In the genomic region with DNA sequence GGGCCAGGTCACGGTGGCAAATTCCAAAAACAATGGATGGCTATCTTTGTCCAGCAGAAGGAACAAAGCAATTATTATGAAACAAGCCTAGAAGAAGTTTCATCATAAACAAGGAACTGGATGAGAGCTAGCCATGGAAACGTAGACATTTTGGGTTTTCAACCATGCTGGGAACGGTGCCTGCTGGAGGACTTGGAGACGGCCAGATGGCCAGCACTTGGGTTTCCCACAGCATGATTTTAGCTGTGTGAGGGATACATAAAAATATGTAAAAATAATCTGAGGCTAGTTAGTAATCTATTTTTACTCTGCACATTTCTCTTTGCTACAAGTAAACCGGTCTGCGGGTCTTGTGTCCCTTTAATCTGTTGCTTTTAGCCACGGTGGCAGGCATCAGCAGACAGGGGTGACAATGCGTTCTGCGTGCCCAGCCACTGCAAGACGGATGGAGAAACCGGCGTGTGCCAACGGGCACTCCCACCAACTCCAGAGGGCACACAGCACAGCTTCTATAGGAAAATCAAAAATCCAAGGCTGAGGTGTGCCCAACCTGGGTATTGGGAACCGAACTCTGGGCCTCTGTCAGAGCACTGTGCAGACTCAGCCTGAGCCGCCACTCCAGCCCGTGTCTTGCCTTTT, we compare ENCODE assay signal across 15 mouse cellular contexts. TPM values are rescaled to one million over a fixed set of nuclear protein-coding genes. Genes with fewer than 3 reads are reported as not detected.
DNase-seq lines count a peak whose midpoint lies in the region; ATAC-seq lines count a peak whose summit lies in the region.
"Had no signal": no experiment of that assay in that cellular context is flagged by ENCODE, and none has a peak within 500 bp of the region (broad histone marks: within the 10 kb centered on the region; RNA-seq: fewer than 3 reads in every experiment).

No protein-coding gene starts in this region.

- H3K4me2 ChIP-seq in heart, embryonic 11.5 days, result no peak overlapping the region
- no peak overlapping the region for H3K4me2 ChIP-seq in liver, embryonic 11.5 days
- H3K4me2 ChIP-seq: embryonic facial prominence, embryonic 15.5 days; stomach, embryonic 15.5 days had no signal

- no peaks in the 10 kb centered on the region for H3K9me3 ChIP-seq in heart, embryonic 11.5 days (replicated peaks; ENCODE audit: control insufficient read depth, low read length)
- no peaks in the 10 kb centered on the region for H3K9me3 ChIP-seq in liver, embryonic 11.5 days (ENCODE audit: control insufficient read depth, low read length)
- H3K9me3 ChIP-seq: embryonic facial prominence, embryonic 15.5 days; limb, embryonic 10.5 days; megakaryocyte, embryonic 14.5 days; stomach, embryonic 15.5 days had no signal

- intact Hi-C loops in heart, postnatal 10 days (cut with DNase I), result no loop called here

- no peak overlapping the region for H3K9ac ChIP-seq in heart, embryonic 11.5 days (ENCODE audit: low read depth, low read length)
- no peak overlapping the region for H3K9ac ChIP-seq in liver, embryonic 11.5 days (ENCODE audit: low read depth, low read length)
- H3K9ac ChIP-seq: embryonic facial prominence, embryonic 15.5 days; stomach, embryonic 15.5 days had no signal

- no peak overlapping the region for H3K27ac ChIP-seq in heart, embryonic 11.5 days (ENCODE audit: low read depth, low read length)
- H3K27ac ChIP-seq in liver, embryonic 11.5 days (ENCODE audit: low read depth, low read length), result no peak overlapping the region
- H3K27ac ChIP-seq: embryonic facial prominence, embryonic 15.5 days; limb, embryonic 10.5 days; stomach, embryonic 15.5 days had no signal

- ATAC-seq in heart, embryonic 11.5 days (replicated peaks; ENCODE audit: insufficient number of reproducible peaks, low FRiP score, low TSS enrichment), result no peak
- ATAC-seq in liver, embryonic 11.5 days (replicated peaks; ENCODE audit: low FRiP score), result no peak
- ATAC-seq in monocyte, adult 5-6 weeks (replicated peaks; ENCODE audit: insufficient number of reproducible peaks, low FRiP score, low TSS enrichment, poor library complexity, severe bottlenecking), result no peak

- H3K27me3 ChIP-seq in heart, embryonic 11.5 days (ENCODE audit: control insufficient read depth, insufficient read depth, low read length), result no peaks in the 10 kb centered on the region
- H3K27me3 ChIP-seq in liver, embryonic 11.5 days (replicated peaks; ENCODE audit: control insufficient read depth, insufficient read depth, low read length), result no peaks in the 10 kb centered on the region
- H3K27me3 ChIP-seq: embryonic facial prominence, embryonic 15.5 days; megakaryocyte, embryonic 14.5 days; stomach, embryonic 15.5 days had no signal

- H3K36me3 ChIP-seq in heart, embryonic 11.5 days (ENCODE audit: control insufficient read depth, insufficient read depth, low read length), result no peaks in the 10 kb centered on the region
- H3K36me3 ChIP-seq in liver, embryonic 11.5 days (ENCODE audit: control insufficient read depth, insufficient read depth, low read length), result no peaks in the 10 kb centered on the region
- H3K36me3 ChIP-seq: embryonic facial prominence, embryonic 15.5 days; limb, embryonic 10.5 days; stomach, embryonic 15.5 days had no signal

- H3K4me3 ChIP-seq in heart, embryonic 11.5 days (ENCODE audit: low read depth, low read length), result no peak overlapping the region
- H3K4me3 ChIP-seq in liver, embryonic 11.5 days (ENCODE audit: low read depth, low read length), result no peak overlapping the region
- H3K4me3 ChIP-seq: embryonic facial prominence, embryonic 15.5 days; limb, embryonic 10.5 days; megakaryocyte, embryonic 14.5 days; stomach, embryonic 15.5 days had no signal

- 89% methylated on average over 16 of the region's 16 CpGs for WGBS in heart, embryonic 11.5 days (ENCODE audit: insufficient replicate concordance)
- WGBS in liver, embryonic 11.5 days, result 90% methylated on average over 16 of the region's 16 CpGs

- no peaks in the 10 kb centered on the region for H3K4me1 ChIP-seq in heart, embryonic 11.5 days (ENCODE audit: control insufficient read depth, insufficient read depth, low read length)
- no peaks in the 10 kb centered on the region for H3K4me1 ChIP-seq in liver, embryonic 11.5 days (replicated peaks; ENCODE audit: control insufficient read depth, insufficient read depth, low read length)
- H3K4me1 ChIP-seq: embryonic facial prominence, embryonic 15.5 days; limb, embryonic 10.5 days; stomach, embryonic 15.5 days had no signal

- DNase-seq in heart, postnatal 10 days, result peak; percentile 35 to 40
- peak; percentile 72 to 83 for DNase-seq in cerebellum, postnatal 14 days
- peak; percentile 38 to 55 for DNase-seq in layer of hippocampus, postnatal 36 days
- DNase-seq in right cerebral cortex, postnatal 4 days, result peak; percentile 75
- DNase-seq in liver, embryonic 11.5 days (ENCODE audit: low spot score), result no peak
- no peak for DNase-seq in urinary bladder, postnatal 25 days (ENCODE audit: low spot score)
- DNase-seq: gastrocnemius, postnatal 36 days; kidney, adult 8-10 months; lung, adult 18-20 months had no signal

RNA-seq across cellular contexts. Expression of a gene that starts 31.0 kb away (rescaled TPM):
- total RNA-seq in heart, postnatal 10 days (2021), result 10 to 100 TPM; 43.6 to 61.0 TPM
- polyA plus RNA-seq in heart, embryonic 11.5 days (2014; fragmentation: Nextera tagmentation; extraction: Ambion mirVana), result 13.6 and 26.4 TPM in 2 replicates
- total RNA-seq in layer of hippocampus, postnatal 36 days (2021), result 10 to 100 TPM; 72.0 to 76.5 TPM
- polyA plus RNA-seq in liver, embryonic 11.5 days (2014; fragmentation: Nextera tagmentation; extraction: Ambion mirVana), result 17.8 and 21.9 TPM in 2 replicates
- total RNA-seq in monocyte, adult 5-6 weeks (2017), result 124 to 167 TPM (median 145 TPM) in 3 replicates

Comparison
In these comparisons a context has a peak if more than half of its experiments do, and no peak if none do; other contexts are left out.
1. DNase-seq: peak in heart, postnatal 10 days (2 of 2), cerebellum, postnatal 14 days (2 of 2), layer of hippocampus, postnatal 36 days (2 of 2) and right cerebral cortex, postnatal 4 days (single experiment); none in liver, embryonic 11.5 days (single experiment) and urinary bladder, postnatal 25 days (single experiment).